Mouse (Mus musculus) NIH3T3 (cell line): ENCODE results near the gene Bloc1s6.

Experiments
- DNase-seq: peaks from one replicate; pipeline ENCODE4 v3.0.0-alpha.2; 2012; ENCODE audit warnings: low read depth

Gene Bloc1s6

GRCm38 (mm10) chr2:122737894-122738830 is at the start of gene Bloc1s6:
Bloc1s6 (plus strand) TSS chr2:122738503.
- peak; percentile 97 for DNase-seq

- DNase-seq: peak; percentile 57
These were observed 40.8 kb upstream of the Bloc1s6 start for GRCm38 (mm10) chr2:122697526-122697925.

- DNase-seq: no peak
These were observed 37.3 kb upstream of the Bloc1s6 start for GRCm38 (mm10) chr2:122701012-122701411.

GRCm38 (mm10) chr2:122701871-122702180 is 36.5 kb upstream of the Bloc1s6 start:
- DNase-seq: no peak

GRCm38 (mm10) chr2:122702181-122703036 is 35.9 kb upstream of the Bloc1s6 start, which contains the start of gene Slc30a4:
Slc30a4 (minus strand) TSS chr2:122702663.
- peak; percentile 86 for DNase-seq

- DNase-seq: peak; percentile 79
These were observed 33.7 kb upstream of the Bloc1s6 start for GRCm38 (mm10) chr2:122704572-122704971.

- no peak for DNase-seq
These were observed 30.2 kb upstream of the Bloc1s6 start for GRCm38 (mm10) chr2:122708080-122708479.

- DNase-seq: peak; percentile 74
These were observed 29.1 kb upstream of the Bloc1s6 start for GRCm38 (mm10) chr2:122709156-122709555.

GRCm38 (mm10) chr2:122711911-122712310 is 26.4 kb upstream of the Bloc1s6 start:
- no peak for DNase-seq

- DNase-seq: no peak
These were observed 25.5 kb upstream of the Bloc1s6 start for GRCm38 (mm10) chr2:122712848-122713247.

- peak; percentile 39 for DNase-seq
These were observed 23.1 kb upstream of the Bloc1s6 start for GRCm38 (mm10) chr2:122715148-122715692.

- no peak for DNase-seq
These were observed 21.9 kb upstream of the Bloc1s6 start for GRCm38 (mm10) chr2:122716301-122716842.

GRCm38 (mm10) chr2:122719232-122719631 is 19.1 kb upstream of the Bloc1s6 start:
- peak; percentile 86 for DNase-seq

GRCm38 (mm10) chr2:122720564-122720963 is 17.7 kb upstream of the Bloc1s6 start:
- no peak for DNase-seq

- DNase-seq: peak; percentile 50
These were observed 12.7 kb upstream of the Bloc1s6 start for GRCm38 (mm10) chr2:122725604-122726003.

- DNase-seq: peak; percentile 68
These were observed 6.8 kb upstream of the Bloc1s6 start for GRCm38 (mm10) chr2:122731456-122731855.

- peak; percentile 40 for DNase-seq
These were observed 720 bp downstream of the Bloc1s6 start for GRCm38 (mm10) chr2:122739023-122739422.

- no peak for DNase-seq
These were observed 8.2 kb downstream of the Bloc1s6 start for GRCm38 (mm10) chr2:122746461-122746860.

GRCm38 (mm10) chr2:122753739-122754343 is 15.5 kb downstream of the Bloc1s6 start:
- peak; percentile 81 for DNase-seq

GRCm38 (mm10) chr2:122759791-122760190 is 21.5 kb downstream of the Bloc1s6 start:
- no peak for DNase-seq

- DNase-seq: no peak
These were observed 24.7 kb downstream of the Bloc1s6 start for GRCm38 (mm10) chr2:122762991-122763390.

- no peak for DNase-seq
These were observed 26.2 kb downstream of the Bloc1s6 start for GRCm38 (mm10) chr2:122764526-122764925.
